Mouse (Mus musculus) frontal cortex, adult (tissue): ENCODE measurements at regions not wholly inside any gene's neighbourhood (a gene's known extent, or its start where the extent isn't known, plus 50 kb on each side); places are given as distances from the start of the nearest gene placed in this dataset.

Source experiments
- ATAC-seq: cut with Nextera tagmentation; 2 replicates; pipeline ENCODE4 v1.9.2; 2017; ENCODE audit warnings: mild to moderate bottlenecking, moderate library complexity, mixed read lengths; ENCODE audit not compliant: low TSS enrichment

GRCm38 (mm10) chr4:127421129-127421528 lies 63.1 kb upstream of the Gjb5 start:
- no peak for ATAC-seq

- no peak for ATAC-seq
Measured at GRCm38 (mm10) chr4:127419786-127420120, 61.8 kb upstream of the Gjb5 start.

GRCm38 (mm10) chr4:127419062-127419785 lies 61.2 kb upstream of the Gjb5 start:
- no peak for ATAC-seq

GRCm38 (mm10) chr4:127416906-127417305 lies 58.9 kb upstream of the Gjb5 start:
- no peak for ATAC-seq

GRCm38 (mm10) chr4:127413997-127414964 lies 56.3 kb upstream of the Gjb5 start:
- no peak for ATAC-seq
